Mouse (Mus musculus) heart, embryonic 13.5 days (tissue): ENCODE data around the gene Cdk5. TPM values are rescaled to one million over a fixed set of nuclear protein-coding genes. Genes with fewer than 3 reads are reported as not detected.
A peak's percentile ranks its signal among the peaks of the same experiment; 100 is the strongest.

Experiments
- ATAC-seq: fragments of 200-750 bp; cut with Nextera tagmentation; 2 replicates; pipeline ENCODE4 v1.8.0; 2017; ENCODE audit warnings: moderate TSS enrichment; ENCODE audit not compliant: insufficient number of reproducible peaks, low FRiP score, low TSS enrichment; ENCODE audit errors: extremely low read depth
- H3K27ac ChIP-seq: fragments of 300-500 bp; sonication (generic); replicated peaks from 2 replicates; pipeline ENCODE4 v1.5.1; 2015; ENCODE audit warnings: moderate library complexity, mild to moderate bottlenecking, inconsistent platforms
- H3K27me3 ChIP-seq: fragments of 300-500 bp; sonication (generic); replicated peaks from 2 replicates; pipeline ENCODE4 v1.6.1; 2015; ENCODE audit warnings: mild to moderate bottlenecking, inconsistent platforms
- H3K36me3 ChIP-seq: fragments of 300-500 bp; sonication (generic); 2 replicates; pipeline ENCODE4 v1.6.1; 2015; ENCODE audit warnings: mild to moderate bottlenecking, inconsistent platforms
- H3K4me1 ChIP-seq: fragments of 300-500 bp; sonication (generic); 2 replicates; pipeline ENCODE4 v1.6.1; 2015; ENCODE audit warnings: inconsistent platforms
- H3K4me2 ChIP-seq: fragments of 300-500 bp; sonication (generic); 2 replicates; pipeline ENCODE4 v1.6.1; 2015; ENCODE audit warnings: inconsistent platforms, mild to moderate bottlenecking, moderate library complexity
- H3K4me3 ChIP-seq: fragments of 300-500 bp; sonication (generic); 2 replicates; pipeline ENCODE4 v1.5.1; 2015; ENCODE audit warnings: moderate library complexity, mild to moderate bottlenecking, inconsistent platforms
- H3K9ac ChIP-seq: fragments of 300-500 bp; sonication (generic); 2 replicates; pipeline ENCODE4 v1.6.1; 2015; ENCODE audit warnings: inconsistent platforms, mild to moderate bottlenecking, moderate library complexity
- H3K9me3 ChIP-seq: fragments of 300-500 bp; sonication (generic); 2 replicates; pipeline ENCODE4 v1.6.1; 2016; ENCODE audit warnings: inconsistent platforms
- WGBS: fragments of 180-500 bp; shearing (Covaris S2); methylation state at CpG from one replicate; pipeline ENCODE4 v1.1.7; 2015; ENCODE audit warnings: mixed read lengths; 5-methylcytosine and 5-hydroxymethylcytosine counted together
- polyA plus RNA-seq: library from polyadenylated mRNA; unstranded; fragments of >200 nt; fragmentation: Nextera tagmentation; extraction: Ambion mirVana; gene quantifications from 2 replicates; pipeline ENCODE4 v1.2.1, GENCODE M21; 2015

Gene Cdk5
- polyA plus RNA-seq, 1 experiment from 2014 or later, result 25.8 TPM

GRCm38 (mm10) chr5:24384407-24384806 lies 38.9 kb downstream of the Cdk5 start:
- H3K27ac ChIP-seq, result peak overlapping the region; percentile 73
- WGBS, result 45% methylated on average over 6 of the region's 6 CpGs
- peaks cover 39% of the 10 kb centered on the region for H3K27me3 ChIP-seq
- H3K4me3 ChIP-seq, result no peak overlapping the region
- H3K9ac ChIP-seq, result peak overlapping the region; percentile 81; the same call in 1 of the 2 replicates
- 0 out of 2 replicates have a peak, but pooled peaks cover 4% of the 10 kb centered on the region for H3K36me3 ChIP-seq
- H3K4me2 ChIP-seq, result peak overlapping the region; percentile 76; the same call in 1 of the 2 replicates
- ATAC-seq, result no peak
- H3K9me3 ChIP-seq, result no peaks in the 10 kb centered on the region
- H3K4me1 ChIP-seq, result peaks cover 66% of the 10 kb centered on the region

- peak overlapping the region; percentile 56 for H3K4me3 ChIP-seq
- peaks cover 30% of the 10 kb centered on the region for H3K27me3 ChIP-seq
- peak overlapping the region; percentile 81 for H3K9ac ChIP-seq
- peak; percentile 74 for ATAC-seq
- 2% methylated on average over 34 of the region's 34 CpGs for WGBS
- H3K36me3 ChIP-seq, result 0 out of 2 replicates have a peak, but pooled peaks cover 4% of the 10 kb centered on the region
- H3K9me3 ChIP-seq, result no peaks in the 10 kb centered on the region
- H3K27ac ChIP-seq, result peak overlapping the region; percentile 73
- peak overlapping the region; percentile 76 for H3K4me2 ChIP-seq
- peaks cover 61% of the 10 kb centered on the region for H3K4me1 ChIP-seq
Observed at GRCm38 (mm10) chr5:24383026-24383859, 40.1 kb downstream of the Cdk5 start.

- peaks cover 48% of the 10 kb centered on the region for H3K4me1 ChIP-seq
Observed at GRCm38 (mm10) chr5:24381988-24382387, 41.3 kb downstream of the Cdk5 start.

DNA sequence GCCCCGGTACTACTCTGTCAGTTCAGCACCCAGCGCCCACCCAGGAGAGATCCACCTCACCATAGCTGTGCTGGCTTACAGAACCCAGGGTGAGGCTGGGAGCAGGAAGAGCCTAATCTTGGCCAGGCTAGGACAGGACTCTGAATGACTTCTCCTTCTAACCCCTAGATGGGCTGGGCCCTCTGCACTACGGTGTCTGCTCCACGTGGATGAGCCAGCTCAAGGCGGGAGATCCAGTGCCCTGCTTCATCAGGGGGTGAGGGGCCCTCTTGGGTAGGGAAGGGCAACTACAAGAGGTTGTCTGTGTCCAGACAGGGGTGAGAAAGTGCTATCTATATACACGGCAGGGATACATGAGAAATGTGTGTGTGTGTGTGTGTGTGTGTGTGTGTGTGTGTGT lies 41.8 kb downstream of the Cdk5 start:
- H3K4me1 ChIP-seq, result peaks cover 44% of the 10 kb centered on the region
- ATAC-seq, result no peak
- H3K9me3 ChIP-seq, result no peaks in the 10 kb centered on the region
- H3K36me3 ChIP-seq, result 0 out of 2 replicates have a peak, but pooled peaks cover 4% of the 10 kb centered on the region
- H3K4me2 ChIP-seq, result no peak overlapping the region
- no peak overlapping the region for H3K4me3 ChIP-seq
- 64% methylated on average over 6 of the region's 6 CpGs for WGBS
- H3K27me3 ChIP-seq, result peaks cover 14% of the 10 kb centered on the region
- H3K9ac ChIP-seq, result no peak overlapping the region
- H3K27ac ChIP-seq, result no peak overlapping the region

More at GRCm38 (mm10) chr5:24381988-24382387, 41.3 kb downstream of the Cdk5 start:
- Histone ChIP-seq H3K4me2 (no peak overlapping the region), H3K27ac (no peak overlapping the region), H3K9ac (no peak overlapping the region), H3K36me3 (0 out of 2 replicates have a peak, but pooled peaks cover 4% of the 10 kb centered on the region), H3K9me3 (no peaks in the 10 kb centered on the region), H3K27me3 (peaks cover 19% of the 10 kb centered on the region), H3K4me3 (no peak overlapping the region)
- WGBS, result 49% methylated on average over 2 of the region's 2 CpGs
- ATAC-seq, result no peak

DNA sequence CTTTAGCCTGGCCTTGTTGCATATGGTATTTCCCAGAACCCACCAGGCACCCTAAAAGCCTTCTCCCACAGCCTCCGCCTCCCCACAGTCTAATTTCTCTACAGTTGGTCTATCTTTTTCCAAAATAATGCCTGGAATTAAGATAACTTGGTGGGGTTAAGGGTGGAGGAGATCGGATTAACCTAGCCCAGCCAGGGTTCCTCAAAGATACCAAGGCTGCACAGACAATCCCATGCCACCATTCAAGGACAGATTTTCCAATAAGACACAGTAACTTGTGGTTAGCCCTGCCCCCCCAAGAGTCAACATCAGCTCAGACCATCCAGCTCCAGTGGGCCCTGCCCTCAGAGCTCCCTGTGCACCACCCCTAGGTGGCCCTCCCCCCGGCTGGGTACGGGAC lies 42.8 kb downstream of the Cdk5 start:
- WGBS, result 88% methylated on average over 4 of the region's 4 CpGs
- H3K9me3 ChIP-seq, result no peaks in the 10 kb centered on the region
- H3K4me3 ChIP-seq, result no peak overlapping the region
- ATAC-seq, result no peak
- H3K27me3 ChIP-seq, result peaks cover 4% of the 10 kb centered on the region
- no peak overlapping the region for H3K4me2 ChIP-seq
- H3K27ac ChIP-seq, result no peak overlapping the region
- H3K9ac ChIP-seq, result no peak overlapping the region
- 0 out of 2 replicates have a peak, but pooled peaks cover 4% of the 10 kb centered on the region for H3K36me3 ChIP-seq
- H3K4me1 ChIP-seq, result peaks cover 40% of the 10 kb centered on the region

DNA sequence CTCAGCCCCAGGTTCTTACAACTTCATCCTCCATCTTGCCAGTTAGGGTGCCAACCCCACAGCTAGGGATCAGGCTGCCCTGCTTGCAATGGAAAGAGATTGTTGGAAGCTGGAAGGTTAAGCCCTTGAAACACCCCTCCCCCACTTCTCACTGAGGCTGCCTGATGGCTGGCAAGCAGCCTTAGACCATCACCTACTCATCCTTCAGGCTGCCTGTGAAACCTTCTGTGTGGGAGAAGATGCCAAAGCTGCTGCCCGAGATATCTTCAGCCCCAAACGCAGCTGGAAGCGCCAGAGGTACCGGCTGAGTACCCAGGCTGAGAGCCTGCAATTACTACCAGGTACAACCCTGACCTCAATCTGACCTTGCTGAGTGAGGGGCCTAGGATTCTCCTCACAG lies 43.8 kb downstream of the Cdk5 start:
- no peak for ATAC-seq
- H3K4me2 ChIP-seq, result no peak overlapping the region
- H3K4me3 ChIP-seq, result no peak overlapping the region
- H3K9ac ChIP-seq, result 0 out of 2 replicates have a peak overlapping the region, but pooled peaks have one; percentile 25
- no peak overlapping the region for H3K27ac ChIP-seq
- no peaks in the 10 kb centered on the region for H3K9me3 ChIP-seq
- no peaks in the 10 kb centered on the region for H3K27me3 ChIP-seq
- peaks cover 41% of the 10 kb centered on the region for H3K4me1 ChIP-seq
- H3K36me3 ChIP-seq, result 0 out of 2 replicates have a peak, but pooled peaks cover 4% of the 10 kb centered on the region
- 57% methylated on average over 4 of the region's 4 CpGs for WGBS

DNA sequence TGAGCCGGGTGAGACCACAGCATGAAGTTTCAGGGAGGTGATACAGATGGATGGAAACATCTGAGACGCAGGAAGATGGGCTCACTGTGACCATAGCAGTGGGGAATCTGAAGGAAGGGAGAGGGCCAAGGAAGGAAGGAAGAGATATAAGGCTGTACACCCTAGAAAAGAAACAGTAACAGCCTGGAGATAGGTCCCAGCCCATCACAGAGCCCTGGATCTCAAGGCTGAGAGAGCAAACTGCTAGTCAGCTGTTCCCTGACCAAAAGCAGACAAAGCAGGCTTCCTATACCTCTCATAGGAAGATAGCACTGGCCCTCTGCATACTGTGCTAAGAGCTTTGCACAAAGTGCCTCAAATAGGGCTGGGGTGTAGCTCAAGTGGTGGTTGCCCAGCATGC lies 44.6 kb downstream of the Cdk5 start:
- Histone ChIP-seq H3K9me3 (no peaks in the 10 kb centered on the region), H3K9ac (no peak overlapping the region), H3K36me3 (0 out of 2 replicates have a peak, but pooled peaks cover 4% of the 10 kb centered on the region), H3K4me2 (no peak overlapping the region), H3K4me1 (peaks cover 39% of the 10 kb centered on the region), H3K4me3 (no peak overlapping the region), H3K27me3 (no peaks in the 10 kb centered on the region), H3K27ac (no peak overlapping the region)
- no peak for ATAC-seq
- 63% methylated on average over 2 of the region's 2 CpGs for WGBS

- no peaks in the 10 kb centered on the region; the same call in 1 of the 2 replicates for H3K36me3 ChIP-seq
- no peak for ATAC-seq
- 0 out of 2 replicates have a peak overlapping the region, but pooled peaks have one; percentile 29 for H3K27ac ChIP-seq
- H3K4me1 ChIP-seq, result peaks cover 34% of the 10 kb centered on the region
- no peak overlapping the region for H3K4me3 ChIP-seq
- peaks cover 6% of the 10 kb centered on the region; the same call in 1 of the 2 replicates for H3K27me3 ChIP-seq
- no peak overlapping the region for H3K9ac ChIP-seq
- H3K4me2 ChIP-seq, result no peak overlapping the region
- 51% methylated on average over 7 of the region's 7 CpGs for WGBS
- no peaks in the 10 kb centered on the region for H3K9me3 ChIP-seq
Observed at GRCm38 (mm10) chr5:24374666-24375328, 48.5 kb downstream of the Cdk5 start.

DNA sequence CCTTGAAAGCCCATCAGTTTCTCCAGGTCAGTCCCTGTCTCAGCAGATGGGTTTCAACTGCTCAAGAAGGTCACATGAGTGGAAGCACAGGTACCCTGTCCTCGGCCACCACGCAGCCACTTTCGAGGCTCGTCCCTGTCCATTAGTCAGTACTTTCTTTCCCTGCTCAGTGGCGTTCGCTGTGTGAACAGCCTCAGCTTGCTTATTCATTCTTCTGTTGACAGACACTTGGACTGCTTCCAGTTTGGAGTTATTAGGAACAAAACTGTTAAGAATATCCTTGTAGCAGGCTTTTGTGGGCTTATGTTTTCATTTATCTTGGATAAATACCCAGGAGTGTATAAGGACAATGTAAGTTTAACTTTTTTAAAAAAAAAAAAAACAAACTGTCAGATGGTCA lies 49.1 kb downstream of the Cdk5 start:
- Histone ChIP-seq H3K27ac (peak overlapping the region; percentile 58), H3K4me1 (peaks cover 28% of the 10 kb centered on the region), H3K4me2 (peak overlapping the region; percentile 20; the same call in 1 of the 2 replicates), H3K27me3 (peaks cover 6% of the 10 kb centered on the region; the same call in 1 of the 2 replicates), H3K9me3 (no peaks in the 10 kb centered on the region), H3K36me3 (no peaks in the 10 kb centered on the region; the same call in 1 of the 2 replicates), H3K9ac (peak overlapping the region; percentile 44; the same call in 1 of the 2 replicates), H3K4me3 (no peak overlapping the region)
- ATAC-seq, result no peak
- WGBS, result 21% methylated on average over 6 of the region's 6 CpGs

DNA sequence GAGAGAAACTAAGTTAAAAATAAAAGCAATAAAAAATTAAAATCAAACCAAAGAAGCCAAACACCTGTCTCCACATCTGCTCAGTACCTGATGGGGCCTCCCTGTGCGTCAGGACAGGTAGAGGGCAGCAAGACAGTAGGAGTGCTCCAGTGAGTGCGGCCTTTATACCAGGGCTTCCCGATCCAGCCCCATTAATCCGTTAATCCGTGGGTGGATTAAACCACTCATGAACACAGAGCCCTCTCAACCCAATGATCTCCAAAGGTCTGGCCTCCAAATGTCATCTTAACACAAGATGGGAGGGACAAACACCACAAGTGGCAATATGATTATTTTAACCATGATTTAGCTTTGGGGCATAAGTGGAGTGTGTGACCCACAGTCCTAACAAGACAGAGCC lies 49.5 kb downstream of the Cdk5 start:
- H3K27ac ChIP-seq, result peak overlapping the region; percentile 58
- H3K4me1 ChIP-seq, result peaks cover 25% of the 10 kb centered on the region
- ATAC-seq, result no peak
- H3K36me3 ChIP-seq, result no peaks in the 10 kb centered on the region; the same call in 1 of the 2 replicates
- H3K27me3 ChIP-seq, result peaks cover 6% of the 10 kb centered on the region
- peak overlapping the region; percentile 20; the same call in 1 of the 2 replicates for H3K4me2 ChIP-seq
- H3K9ac ChIP-seq, result peak overlapping the region; percentile 44; the same call in 1 of the 2 replicates
- no peak overlapping the region for H3K4me3 ChIP-seq
- 78% methylated on average over 5 of the region's 5 CpGs for WGBS
- no peaks in the 10 kb centered on the region for H3K9me3 ChIP-seq

DNA sequence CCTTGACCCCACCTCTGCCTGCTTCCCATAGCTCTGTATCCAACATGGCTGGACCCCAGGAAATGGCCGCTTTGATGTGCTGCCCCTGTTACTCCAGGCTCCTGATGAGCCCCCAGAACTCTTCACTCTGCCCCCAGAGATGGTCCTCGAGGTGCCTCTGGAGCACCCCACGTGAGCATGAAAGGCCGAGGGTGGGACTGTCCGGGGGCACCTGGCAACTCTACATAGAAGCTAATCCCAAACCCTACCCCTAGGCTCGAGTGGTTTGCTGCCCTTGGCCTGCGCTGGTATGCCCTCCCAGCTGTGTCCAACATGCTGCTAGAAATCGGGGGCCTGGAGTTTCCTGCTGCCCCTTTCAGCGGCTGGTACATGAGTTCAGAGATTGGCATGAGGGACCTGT lies 53.6 kb downstream of the Cdk5 start:
- Histone ChIP-seq H3K36me3 (peaks cover 4% of the 10 kb centered on the region; the same call in 1 of the 2 replicates), H3K27ac (no peak overlapping the region), H3K4me3 (no peak overlapping the region), H3K9me3 (no peaks in the 10 kb centered on the region), H3K9ac (no peak overlapping the region), H3K4me2 (no peak overlapping the region), H3K27me3 (peaks cover 9% of the 10 kb centered on the region), H3K4me1 (peaks cover 33% of the 10 kb centered on the region)
- no peak for ATAC-seq
- 87% methylated on average over 9 of the region's 9 CpGs for WGBS
